Mouse (Mus musculus): ENCODE data around the gene Rnf32. TPM values are rescaled to one million over a fixed set of nuclear protein-coding genes. Genes with fewer than 3 reads are reported as not detected.

Gene Rnf32
- 1 to 10 TPM in 1 of 2 experiments, under 1 TPM in 1; 0.88 to 1.3 TPM for total RNA-seq (2021)
- long read RNA-seq, experiment 1, full-length matches to known transcripts, result 1 of 2 reads
- long read RNA-seq, experiment 1, partial matches to known transcripts, result 0 of 2 reads
- long read RNA-seq, experiment 1, other reads (novel, unspliced or antisense), result 1 of 2 reads
- long read RNA-seq, experiment 2, result 0 reads

DNA sequence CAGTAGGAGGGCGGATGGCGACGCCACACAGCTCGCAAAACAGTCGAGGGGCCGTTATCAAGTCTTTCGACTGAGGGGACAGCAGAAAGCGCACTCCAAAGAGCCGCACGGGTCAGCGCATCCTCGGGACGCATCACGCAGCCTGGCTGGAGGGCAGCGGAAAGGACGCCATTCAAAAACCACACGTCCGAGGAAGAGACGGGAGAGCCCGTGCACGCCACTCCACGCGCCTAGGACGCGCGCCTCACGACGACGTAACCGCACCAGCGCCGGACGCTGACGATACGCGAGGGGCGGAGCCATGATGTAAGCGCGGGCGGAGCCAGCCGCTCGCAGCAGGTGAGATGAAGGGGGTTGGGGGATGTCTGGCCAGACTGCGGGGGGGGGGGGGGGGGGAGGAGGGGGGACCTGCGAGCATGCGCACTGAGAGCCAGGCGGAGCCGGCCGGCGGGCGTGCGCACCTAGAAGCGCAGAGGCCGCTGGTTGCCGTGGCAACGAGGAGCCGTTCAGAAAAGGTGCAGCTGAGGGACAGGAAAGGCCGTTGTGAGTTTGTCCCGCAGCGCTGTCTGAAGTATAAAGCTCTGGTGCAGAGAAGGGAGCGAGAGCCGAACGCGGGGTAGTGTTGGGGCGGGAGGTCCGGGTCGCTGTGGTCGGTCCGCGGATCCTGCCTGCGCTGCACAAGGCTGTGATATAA lies at the start of gene Rnf32:
Gene Rnf32, plus strand, starts transcription at position 423 of the 694 bp plus-strand sequence.
- peak; percentile 59 for DNase-seq

DNA sequence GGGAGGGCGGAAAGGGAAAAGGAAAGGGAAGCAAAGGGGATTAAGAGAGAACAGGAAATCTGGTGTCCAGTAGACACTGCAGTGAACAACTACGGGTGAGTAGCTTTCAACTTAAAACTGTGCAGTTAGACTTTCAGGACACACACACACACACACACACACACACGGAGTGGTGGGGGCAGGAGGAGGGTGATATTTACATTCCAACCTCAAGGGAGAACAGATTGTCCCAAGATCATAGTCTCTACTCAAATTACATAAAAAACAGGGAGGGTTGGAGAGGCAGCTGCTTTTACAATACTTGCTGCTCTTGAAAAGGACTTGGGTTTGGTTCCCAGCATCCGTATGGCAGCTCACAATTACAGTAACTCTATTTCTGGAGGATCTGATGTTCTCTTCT lies 45.6 kb upstream of the Rnf32 start:
- DNase-seq, result no peak

DNA sequence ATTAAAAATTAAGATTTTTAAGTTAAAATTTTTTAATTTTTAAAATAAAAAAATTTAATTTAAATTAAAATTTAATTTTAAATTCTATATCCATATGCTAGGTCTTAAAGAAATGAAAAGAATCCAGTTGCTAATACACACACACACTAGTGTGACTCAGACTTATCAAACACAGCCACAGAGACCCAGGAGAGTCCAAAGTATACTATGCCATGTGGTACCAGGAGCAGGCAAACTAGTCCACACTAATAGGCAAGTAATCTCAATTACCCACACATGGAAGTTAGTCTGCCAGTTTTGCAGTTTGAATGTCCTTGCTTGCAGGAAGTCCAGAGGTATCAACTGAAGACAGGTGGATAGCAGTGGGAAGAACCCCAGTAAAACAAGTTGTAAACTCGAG lies 35.9 kb upstream of the Rnf32 start:
- no peak for DNase-seq

DNA sequence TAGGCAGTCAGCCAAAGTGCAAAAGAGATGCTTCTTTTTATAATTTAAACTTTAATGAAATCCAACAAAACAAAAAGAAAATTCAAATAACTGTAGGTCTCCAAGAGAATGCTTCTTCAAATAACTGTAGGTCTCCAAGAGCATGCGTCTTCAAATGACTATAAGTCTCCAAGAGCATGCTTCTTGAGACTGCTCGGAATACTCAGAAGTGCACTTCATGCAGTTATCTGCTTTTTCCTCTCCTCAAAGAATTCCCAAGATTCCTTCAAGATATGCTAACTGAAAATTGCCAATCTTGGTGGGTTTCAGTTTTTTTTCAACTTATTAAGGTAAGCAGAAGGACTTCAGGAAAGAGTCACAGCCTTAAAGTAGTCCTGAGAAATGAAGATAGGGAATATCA lies 28.8 kb upstream of the Rnf32 start:
- no peak for DNase-seq

DNA sequence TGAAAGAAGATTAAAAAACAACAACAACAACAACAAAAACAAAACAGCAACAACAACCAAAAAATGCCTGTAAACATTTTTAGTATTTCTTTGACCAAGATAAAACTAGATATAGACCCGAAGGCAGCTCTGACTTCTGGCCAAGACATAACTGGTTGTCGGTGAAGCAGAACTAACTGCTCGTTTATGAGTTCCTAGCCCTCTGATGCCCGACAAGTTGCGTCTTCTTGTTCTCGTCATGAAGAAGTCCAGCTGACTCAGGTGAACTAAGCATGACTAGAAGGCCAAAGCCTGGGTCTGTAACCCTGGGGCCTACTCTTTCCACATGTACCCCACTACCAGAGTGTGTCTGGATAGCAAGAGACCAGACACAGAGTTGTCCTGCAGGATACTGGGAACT lies 25.6 kb upstream of the Rnf32 start:
- no peak for DNase-seq

DNA sequence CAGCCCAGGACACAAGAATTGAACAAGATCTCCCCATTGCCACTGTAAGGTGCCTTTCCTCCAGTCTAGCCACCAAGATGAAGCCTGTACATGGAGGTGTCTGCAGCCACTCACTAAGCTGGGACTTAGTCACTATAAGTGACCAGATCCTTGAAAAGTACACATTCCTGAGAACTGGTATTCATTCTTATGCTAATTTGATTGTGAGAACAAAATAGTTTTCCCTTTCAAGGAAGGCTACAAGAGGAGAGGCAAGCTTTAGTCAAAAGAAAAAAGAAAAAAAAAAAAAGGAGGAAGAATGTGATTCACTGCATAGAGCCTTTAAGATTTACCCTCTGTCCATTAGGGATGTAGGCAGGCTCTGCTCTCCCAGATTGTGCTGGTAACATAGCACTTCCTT lies 24.6 kb upstream of the Rnf32 start:
- DNase-seq, result no peak

DNA sequence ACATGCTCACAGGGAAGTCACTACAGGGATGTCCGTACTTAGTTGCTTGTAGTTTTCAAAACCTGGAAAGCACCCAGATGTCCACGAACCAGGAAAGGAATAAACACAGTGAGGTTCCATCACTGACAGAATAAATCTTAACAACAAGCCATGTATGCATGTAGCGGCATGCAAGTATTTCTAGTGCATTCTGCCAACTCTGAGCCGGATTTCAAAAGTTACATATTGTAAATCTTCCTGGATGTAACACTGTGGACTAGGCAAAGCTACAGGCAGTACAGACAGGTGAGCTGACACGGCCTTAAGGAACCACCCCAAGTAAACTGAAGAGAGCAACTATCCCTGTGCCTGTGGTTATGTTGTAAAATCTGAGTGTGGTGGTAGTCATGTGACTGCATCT lies 9.0 kb upstream of the Rnf32 start:
- no peak for DNase-seq

DNA sequence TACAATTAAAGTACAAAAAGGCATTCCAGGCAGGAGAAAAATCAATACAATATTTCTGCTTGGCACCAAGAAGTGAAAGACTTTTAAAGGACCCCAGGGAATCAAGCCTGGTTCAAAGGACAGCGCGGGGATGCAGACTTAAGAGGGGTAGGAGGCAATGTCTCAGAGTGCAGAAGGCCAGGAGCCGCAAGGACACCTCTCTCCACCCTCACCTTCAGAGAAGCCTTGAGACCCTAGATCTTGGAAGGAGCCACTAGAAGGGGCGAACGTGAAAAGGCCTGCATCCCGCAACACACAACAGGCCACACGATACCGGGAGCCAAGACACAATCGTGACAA lies 592 bp upstream of the Rnf32 start:
- no peak for DNase-seq

DNA sequence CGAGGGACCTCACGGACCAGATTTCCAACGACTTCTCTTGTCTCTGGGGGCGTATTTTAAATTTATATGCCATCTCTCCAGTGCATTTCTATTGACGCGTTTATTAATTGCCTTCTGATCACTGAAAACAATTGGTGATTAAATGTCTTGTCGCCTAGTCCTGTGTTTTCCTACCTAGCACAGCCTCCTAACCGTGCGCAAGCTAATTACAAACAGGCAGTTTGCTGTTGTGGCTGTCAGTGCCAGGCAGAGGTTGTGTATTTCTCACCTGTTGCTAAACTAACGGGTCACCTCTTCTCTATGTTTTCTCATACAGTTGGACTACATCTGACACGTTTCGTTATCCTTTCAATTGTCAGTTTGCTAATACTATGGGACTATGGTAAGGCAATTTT lies 469 bp downstream of the Rnf32 start:
- DNase-seq, result no peak

DNA sequence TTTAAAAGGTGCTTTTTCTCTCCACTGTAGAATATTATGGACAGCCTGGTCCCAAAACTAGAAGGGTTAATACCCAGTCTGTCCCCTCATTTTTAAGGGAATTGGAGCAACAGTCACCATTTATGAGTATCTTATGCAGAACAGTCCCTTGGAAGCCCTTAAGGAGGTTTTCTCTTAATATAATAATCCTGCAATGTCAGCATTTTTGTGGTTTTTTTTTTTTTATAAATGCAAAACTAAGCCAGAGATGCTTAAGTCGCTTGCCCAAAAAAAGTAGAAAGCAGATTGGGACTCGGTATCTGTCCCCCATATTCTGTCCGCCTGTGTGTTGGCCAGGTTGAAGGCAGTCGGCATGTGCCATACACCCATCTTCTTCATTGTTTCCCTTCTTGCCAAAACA lies 1.4 kb downstream of the Rnf32 start:
- no peak for DNase-seq

DNA sequence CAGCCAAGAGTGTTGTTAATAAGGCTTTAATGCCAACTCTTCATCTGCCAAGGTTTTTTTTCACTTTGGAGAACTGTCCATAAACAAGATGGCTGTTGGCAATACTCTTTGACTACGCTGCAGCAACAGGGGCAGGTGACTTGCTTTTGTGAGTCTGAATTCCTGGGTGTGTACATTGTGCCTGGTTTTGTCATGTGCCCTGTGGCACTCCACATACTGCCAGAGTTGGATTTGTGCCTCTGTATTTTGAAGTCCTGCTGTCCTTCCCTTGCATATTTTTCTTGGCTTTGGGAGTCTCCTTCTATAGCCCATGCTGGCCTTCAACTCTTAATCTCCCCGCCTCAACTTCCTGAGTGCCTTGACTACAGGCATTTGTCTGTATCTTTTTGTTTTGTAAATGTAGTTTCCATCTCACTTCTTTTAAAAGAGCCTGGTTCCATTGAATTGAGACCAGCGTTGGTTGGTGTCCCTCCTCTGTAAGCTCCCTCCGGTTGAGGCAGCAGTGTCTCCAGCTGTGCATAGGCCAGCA lies 3.2 kb downstream of the Rnf32 start:
- no peak for DNase-seq

DNA sequence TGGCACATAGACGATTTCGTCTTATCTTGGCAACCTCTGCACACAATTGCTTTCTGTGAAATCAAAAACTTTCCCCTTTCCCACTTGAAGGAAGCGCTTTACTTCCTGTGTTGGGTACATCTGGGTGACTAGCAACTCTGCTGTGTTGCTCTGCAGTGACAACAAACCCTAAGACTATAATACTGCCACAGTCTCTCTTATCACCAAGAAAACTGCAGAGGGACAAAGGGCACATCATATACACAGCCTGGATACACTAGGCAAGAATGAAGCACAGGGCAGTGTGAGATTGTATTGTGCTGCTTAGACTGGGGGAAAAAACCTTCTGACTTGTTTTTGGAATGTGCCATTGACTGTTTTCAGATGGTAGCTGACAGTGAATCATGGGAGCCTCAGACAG lies 4.1 kb downstream of the Rnf32 start:
- DNase-seq, result no peak

DNA sequence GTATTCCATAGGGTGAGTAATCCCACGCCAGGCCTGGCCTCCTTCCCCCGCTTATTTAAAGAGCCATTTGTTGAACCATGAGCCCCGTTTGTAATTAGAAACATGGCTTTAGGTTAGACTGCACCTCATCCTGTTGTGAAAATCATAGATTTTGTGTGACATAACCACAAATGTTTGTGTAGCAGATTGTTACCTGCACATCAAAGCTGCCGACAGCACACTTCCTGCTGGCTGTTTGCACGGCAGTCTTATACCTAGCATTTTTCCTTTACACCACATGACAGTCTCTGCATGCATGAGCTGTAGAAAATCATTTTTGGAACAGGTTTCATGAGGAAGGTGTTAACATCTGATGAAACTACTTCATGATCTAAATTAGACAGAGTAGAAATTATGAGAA lies 9.9 kb downstream of the Rnf32 start:
- no peak for DNase-seq

DNA sequence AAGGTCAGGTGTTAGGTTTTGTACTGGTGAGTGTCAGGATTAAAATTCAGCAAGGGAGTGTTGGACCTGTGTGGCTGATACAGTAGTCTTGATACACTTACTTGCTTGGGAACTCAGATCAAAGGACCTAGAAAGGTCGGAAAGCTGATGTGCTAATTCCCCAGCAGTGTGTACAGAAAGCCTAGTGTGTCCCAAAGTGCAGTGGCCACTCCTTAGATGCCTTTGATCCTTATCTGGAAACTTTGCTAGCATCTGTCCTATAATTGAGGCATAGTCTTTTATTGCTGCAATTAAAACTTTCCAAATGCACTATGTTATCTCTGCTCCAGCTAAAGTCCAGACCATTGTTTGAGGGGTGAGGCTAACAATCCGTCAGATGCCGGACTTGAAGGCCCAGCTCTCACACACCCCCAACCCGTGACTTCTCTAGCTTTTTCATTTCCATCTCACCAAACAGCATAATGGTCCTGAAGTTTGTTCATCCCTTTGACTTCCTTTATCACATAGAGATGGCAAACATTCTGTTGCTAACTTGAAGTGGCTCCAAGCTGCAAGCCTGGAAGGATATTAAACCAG lies 16.3 kb downstream of the Rnf32 start:
- no peak for DNase-seq

DNA sequence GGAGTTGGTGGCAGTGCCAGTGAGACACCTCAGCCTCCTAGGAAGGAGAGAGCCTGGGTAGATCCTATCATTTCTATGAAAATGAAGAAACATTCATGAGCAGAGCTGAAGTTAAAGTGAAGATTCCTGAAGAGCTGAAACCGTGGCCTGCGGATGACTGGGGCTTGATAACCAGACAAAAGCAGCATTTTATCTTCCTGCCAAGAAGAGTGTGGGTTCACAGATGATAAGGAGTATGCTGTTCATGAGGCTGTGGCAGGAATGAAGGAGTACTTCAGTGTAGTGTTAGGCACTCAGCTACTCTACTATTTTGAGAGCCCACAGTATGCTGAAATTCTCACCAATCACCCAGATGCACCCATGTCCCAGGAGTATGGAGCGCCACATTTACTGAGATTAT lies 22.2 kb downstream of the Rnf32 start:
- DNase-seq, result no peak

DNA sequence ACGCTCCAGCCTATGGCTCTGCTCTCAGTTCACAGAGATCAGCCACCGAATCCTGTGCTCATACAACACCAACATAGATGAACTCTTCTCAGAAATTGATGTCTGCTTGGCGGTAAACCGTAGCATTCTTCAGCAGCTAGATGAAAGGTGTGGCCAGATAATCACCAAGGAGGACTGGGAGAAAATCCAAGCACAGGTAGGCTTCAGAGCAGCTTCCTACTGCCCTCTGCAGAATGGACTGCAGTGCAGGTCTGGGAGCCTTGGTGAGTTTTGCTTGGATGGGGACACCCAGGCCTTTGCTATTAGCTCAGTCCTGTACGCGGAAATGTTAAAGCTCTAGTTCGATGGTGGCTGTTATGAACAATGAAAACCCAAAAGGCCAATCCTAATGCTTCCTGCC lies 28.3 kb downstream of the Rnf32 start:
- no peak for DNase-seq

DNA sequence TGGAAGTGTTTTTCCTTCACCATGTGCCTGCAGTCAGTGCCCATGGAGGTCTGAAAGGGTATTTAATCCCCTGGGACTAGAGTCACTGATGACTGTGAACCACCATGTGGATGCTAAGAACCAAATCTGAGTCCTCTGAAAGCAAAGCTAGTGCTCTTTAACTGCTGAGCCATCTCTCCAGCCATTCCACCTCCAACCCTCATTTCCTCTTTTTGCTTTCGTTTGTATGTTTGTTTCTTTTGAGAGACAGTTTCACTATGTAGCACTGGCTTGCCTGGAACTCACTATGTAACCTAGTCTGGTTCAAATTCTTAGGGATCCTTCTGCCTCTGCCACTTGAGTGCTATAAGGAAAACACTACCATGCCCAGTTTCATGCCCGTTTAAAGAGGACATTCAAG lies 34.7 kb downstream of the Rnf32 start:
- DNase-seq, result no peak

DNA sequence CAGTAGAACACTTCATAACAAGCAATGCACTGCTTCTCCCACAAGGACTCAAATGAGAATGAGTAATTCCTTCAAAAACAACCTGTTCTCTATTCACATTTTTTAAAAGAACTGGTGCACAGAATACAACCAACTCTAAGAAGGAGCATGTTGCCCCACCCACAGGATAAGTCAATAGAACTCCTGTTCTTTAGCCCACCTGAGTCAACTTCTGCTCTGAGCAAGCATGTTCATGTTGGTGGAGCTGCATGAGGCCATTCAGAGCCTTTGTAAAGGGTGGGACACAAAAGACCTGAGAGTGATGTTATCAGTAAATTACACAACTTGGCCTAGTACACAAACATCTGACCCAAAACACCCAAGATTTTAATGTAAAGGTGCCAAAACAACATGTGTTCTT lies 42.6 kb downstream of the Rnf32 start:
- DNase-seq, result no peak

DNA sequence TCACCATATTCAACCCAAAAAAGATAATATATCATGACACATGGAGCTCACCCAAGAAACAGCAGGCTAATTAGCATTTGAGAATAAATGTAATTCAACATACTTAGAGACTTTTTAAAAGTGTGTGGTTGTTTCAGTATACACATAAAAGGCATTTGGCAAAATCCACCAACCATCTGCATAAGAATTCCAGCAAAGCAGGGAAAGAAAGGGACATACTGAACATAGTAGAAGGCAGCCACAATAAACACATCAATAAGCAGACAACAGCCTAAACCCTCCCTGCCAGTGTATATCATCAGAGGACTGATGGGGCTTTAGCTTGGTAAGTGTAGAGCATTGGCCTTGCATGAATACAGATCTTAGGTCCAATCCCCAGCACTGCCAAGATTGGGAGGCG lies 49.0 kb downstream of the Rnf32 start:
- DNase-seq, result no peak

DNA sequence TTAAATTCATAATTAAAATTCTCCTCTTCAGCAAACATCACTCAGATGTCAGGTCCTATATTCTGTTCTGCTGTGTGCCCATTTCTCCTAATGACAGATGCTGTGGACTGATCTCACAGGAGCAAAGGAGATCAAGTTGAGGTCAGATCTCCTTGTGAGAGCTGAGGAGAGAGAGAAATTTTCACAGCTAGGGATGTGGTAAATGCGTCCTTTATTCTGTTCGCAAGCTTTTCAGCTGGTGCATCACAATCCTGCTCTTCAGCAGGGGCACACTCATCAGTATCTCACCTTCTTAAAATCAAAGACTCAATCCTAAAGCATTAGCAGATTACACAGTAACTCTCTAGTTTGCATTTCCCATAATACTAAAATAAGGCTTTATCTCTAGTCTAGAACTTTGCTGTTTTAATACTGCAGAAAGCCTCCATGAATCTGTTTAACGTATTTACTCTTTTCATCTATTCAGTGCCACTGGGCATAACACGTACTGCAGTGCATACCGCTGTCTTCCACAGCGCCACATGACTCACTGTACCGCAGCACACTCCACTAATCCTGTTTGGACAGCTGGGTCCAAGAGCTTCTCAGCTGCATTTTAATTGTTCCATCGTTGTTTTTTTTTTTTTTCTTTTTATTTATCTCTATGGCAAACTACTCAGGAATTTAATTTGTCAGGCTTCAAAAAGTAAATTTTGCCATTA lies 55.2 kb downstream of the Rnf32 start:
- no peak for DNase-seq

DNA sequence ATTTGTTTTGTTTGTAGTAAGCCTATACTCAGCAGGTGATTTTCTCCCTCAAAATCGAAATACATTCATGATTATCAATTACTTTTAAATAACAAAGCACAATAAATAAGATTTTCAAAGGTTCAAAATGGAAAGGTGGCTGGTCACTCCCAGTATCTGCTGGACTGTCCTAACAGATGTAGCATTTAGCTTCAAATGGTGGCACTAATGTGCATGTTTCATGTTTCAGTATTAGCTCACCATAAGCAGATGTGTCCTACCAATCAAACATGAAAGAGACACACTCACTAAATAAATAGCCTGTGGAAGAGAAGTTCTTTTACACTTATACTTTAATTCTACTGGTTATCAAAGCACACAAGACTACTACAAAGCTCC lies 55.7 kb downstream of the Rnf32 start:
- DNase-seq, result no peak

DNA sequence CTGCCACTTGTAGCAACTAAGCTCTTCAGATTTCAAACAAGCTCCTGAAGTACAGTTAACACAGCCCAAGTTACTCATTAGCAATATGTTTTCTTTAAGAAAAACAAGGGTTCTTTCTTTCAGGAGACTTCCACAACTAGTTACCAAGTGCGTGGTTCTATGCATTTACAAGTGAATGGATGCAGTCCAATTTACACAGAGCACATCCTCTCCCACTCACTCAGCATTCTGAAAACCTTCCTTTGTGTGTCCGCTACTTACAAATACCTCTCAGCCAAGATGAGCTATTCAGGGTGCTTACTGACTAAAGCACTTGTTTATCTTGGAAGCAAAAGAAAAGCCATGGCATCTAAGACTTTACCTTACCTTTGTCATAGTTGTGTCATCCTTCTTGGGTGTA lies 58.1 kb downstream of the Rnf32 start:
- DNase-seq, result no peak

DNA sequence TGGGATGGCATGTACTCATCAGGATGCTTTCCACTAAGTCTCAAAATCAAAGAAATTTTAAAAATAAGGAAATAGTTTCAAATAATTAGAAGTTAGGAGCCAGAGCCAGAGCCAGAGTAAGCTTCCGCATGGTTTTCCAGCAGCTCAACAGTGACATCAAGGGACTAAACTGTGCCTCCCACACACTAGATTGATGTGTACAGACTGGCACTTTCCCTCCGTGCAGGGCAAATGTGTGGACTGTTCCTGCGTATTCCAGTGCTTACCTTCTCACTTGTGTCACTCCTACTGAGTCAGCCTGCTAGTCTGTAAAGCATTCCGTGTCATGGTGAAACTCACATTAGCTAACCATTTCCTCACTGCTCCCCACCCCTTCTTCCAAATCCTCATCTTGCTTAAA lies 75.1 kb downstream of the Rnf32 start:
- no peak for DNase-seq

DNA sequence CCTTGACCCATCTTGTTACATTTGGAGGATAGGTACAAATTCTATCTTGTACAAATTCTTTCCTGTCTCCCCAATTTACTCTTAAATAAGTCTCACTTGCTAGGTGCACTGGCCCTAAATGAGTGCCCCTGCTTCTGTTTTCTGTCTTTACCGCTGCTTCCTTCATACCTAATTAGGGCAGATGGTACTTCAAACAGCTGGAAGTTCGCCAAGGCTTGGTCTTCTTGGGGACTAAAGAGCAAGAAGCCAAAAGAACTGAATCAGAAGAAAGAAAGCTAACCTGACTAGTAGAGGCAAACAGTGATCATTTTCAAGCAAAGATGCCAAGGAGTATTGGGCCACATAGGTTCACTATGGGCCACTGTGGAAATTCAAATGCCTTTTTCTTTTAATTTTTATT lies 77.6 kb downstream of the Rnf32 start:
- no peak for DNase-seq

Data from gastrocnemius, postnatal 25 days (tissue).